In genomic region chr3:114959311-114959967, GRCm38 (mm10) we compare ENCODE assay signal across 36 mouse cellular contexts. TPM values are rescaled to one million over a fixed set of nuclear protein-coding genes. Genes with fewer than 3 reads are reported as not detected.
A peak's percentile ranks its signal among the peaks of the same experiment; 100 is the strongest.
DNase-seq lines count a peak whose midpoint lies in the region; ATAC-seq and TF ChIP-seq lines count a peak whose summit lies in the region.
"Had no signal": no experiment of that assay in that cellular context is flagged by ENCODE, and none has a peak within 500 bp of the region (broad histone marks: within the 10 kb centered on the region; RNA-seq: fewer than 3 reads in every experiment).

No protein-coding gene starts in this region.

- H3K27me3 ChIP-seq in forebrain, embryonic 11.5 days (ENCODE audit: control insufficient read depth, insufficient read depth, low read length): no peaks in the 10 kb centered on the region
- no peaks in the 10 kb centered on the region for H3K27me3 ChIP-seq in forebrain, embryonic 14.5 days (replicated peaks; ENCODE audit: control insufficient read depth, insufficient read depth, low read length)
- no peaks in the 10 kb centered on the region for H3K27me3 ChIP-seq in hindbrain, embryonic 13.5 days
- no peaks in the 10 kb centered on the region for H3K27me3 ChIP-seq in hindbrain, postnatal 0 days (ENCODE audit: insufficient read depth, low read length)
- no peaks in the 10 kb centered on the region for H3K27me3 ChIP-seq in midbrain, embryonic 12.5 days
- H3K27me3 ChIP-seq in midbrain, embryonic 16.5 days (ENCODE audit: control insufficient read depth, insufficient read depth, low read depth, low read length): no peaks in the 10 kb centered on the region
- H3K27me3 ChIP-seq: embryonic facial prominence, embryonic 15.5 days; heart, embryonic 13.5 days; limb, embryonic 13.5 days; liver, embryonic 12.5 days; Patski had no signal

- ATAC-seq in forebrain, embryonic 11.5 days (replicated peaks; ENCODE audit: low FRiP score): peak; percentile 58
- no peak for ATAC-seq in forebrain, embryonic 14.5 days
- peak; percentile 68 for ATAC-seq in hindbrain, embryonic 13.5 days (ENCODE audit: low FRiP score)
- no peak for ATAC-seq in hindbrain, postnatal 0 days
- 0 out of 2 replicates have a peak, but pooled peaks have one; percentile 44 for ATAC-seq in midbrain, embryonic 12.5 days (ENCODE audit: low FRiP score, low read depth)
- peak; percentile 48; the same call in 1 of the 2 replicates for ATAC-seq in midbrain, embryonic 16.5 days
- ATAC-seq: intestine, embryonic 16.5 days; liver, embryonic 12.5 days; liver, postnatal 0 days; Patski had no signal

- H3K9ac ChIP-seq in forebrain, embryonic 11.5 days (ENCODE audit: low read length): no peak overlapping the region
- H3K9ac ChIP-seq in forebrain, embryonic 14.5 days (ENCODE audit: low read length): no peak overlapping the region
- H3K9ac ChIP-seq in hindbrain, embryonic 13.5 days: no peak overlapping the region
- H3K9ac ChIP-seq in hindbrain, postnatal 0 days (replicated peaks; ENCODE audit: low read length): no peak overlapping the region
- no peak overlapping the region for H3K9ac ChIP-seq in midbrain, embryonic 12.5 days (replicated peaks)
- H3K9ac ChIP-seq in midbrain, embryonic 16.5 days (ENCODE audit: low read depth, low read length): no peak overlapping the region
- H3K9ac ChIP-seq: embryonic facial prominence, embryonic 15.5 days; heart, embryonic 13.5 days; limb, embryonic 13.5 days; liver, embryonic 12.5 days; liver, postnatal 0 days had no signal

- H3K36me3 ChIP-seq in forebrain, embryonic 11.5 days (ENCODE audit: control insufficient read depth, insufficient read depth, low read length): no peaks in the 10 kb centered on the region
- H3K36me3 ChIP-seq in forebrain, embryonic 14.5 days (ENCODE audit: control insufficient read depth, insufficient read depth, low read length): no peaks in the 10 kb centered on the region
- H3K36me3 ChIP-seq in hindbrain, embryonic 13.5 days: no peaks in the 10 kb centered on the region
- no peaks in the 10 kb centered on the region for H3K36me3 ChIP-seq in hindbrain, postnatal 0 days (ENCODE audit: insufficient read depth, low read length)
- H3K36me3 ChIP-seq in midbrain, embryonic 12.5 days: no peaks in the 10 kb centered on the region
- H3K36me3 ChIP-seq in midbrain, embryonic 16.5 days (ENCODE audit: control insufficient read depth, insufficient read depth, low read length): no peaks in the 10 kb centered on the region
- H3K36me3 ChIP-seq: embryonic facial prominence, embryonic 10.5 days; embryonic facial prominence, embryonic 15.5 days; heart, embryonic 13.5 days; limb, embryonic 13.5 days; liver, embryonic 12.5 days had no signal

- no peak for DNase-seq in forebrain, embryonic 11.5 days (ENCODE audit: low spot score)
- DNase-seq in forebrain, embryonic 14.5 days (ENCODE audit: low spot score): no peak
- DNase-seq in hindbrain, postnatal 0 days (ENCODE audit: low spot score): no peak
- DNase-seq in liver: no peak
- no peak for DNase-seq in left cerebral cortex, adult 18-20 months (ENCODE audit: low spot score in 2 of 2)
- DNase-seq: adrenal gland, postnatal 10 days; cerebellum, adult 11 months; cerebellum, adult 9-10 months; cerebellum, postnatal 36 days; gastrocnemius, postnatal 10 days; heart, postnatal 10 days; kidney, postnatal 14 days; liver, postnatal 0 days; lung, postnatal 36 days; right cerebral cortex, postnatal 4 days; thymus, adult 2 months; thymus, postnatal 4 days had no signal

- H3K4me3 ChIP-seq in forebrain, embryonic 11.5 days (ENCODE audit: low read depth, low read length): no peak overlapping the region
- H3K4me3 ChIP-seq in forebrain, embryonic 14.5 days (ENCODE audit: low read depth, low read length): no peak overlapping the region
- no peak overlapping the region for H3K4me3 ChIP-seq in hindbrain, embryonic 13.5 days
- H3K4me3 ChIP-seq in hindbrain, postnatal 0 days (ENCODE audit: low read length): no peak overlapping the region
- no peak overlapping the region for H3K4me3 ChIP-seq in midbrain, embryonic 12.5 days
- H3K4me3 ChIP-seq in midbrain, embryonic 16.5 days (ENCODE audit: low read depth, low read length): no peak overlapping the region
- H3K4me3 ChIP-seq: embryonic facial prominence, embryonic 10.5 days; embryonic facial prominence, embryonic 15.5 days; heart, embryonic 13.5 days; left cerebral cortex, adult 2 months; limb, embryonic 13.5 days; liver, embryonic 12.5 days had no signal

- no peak overlapping the region for H3K4me2 ChIP-seq in forebrain, embryonic 11.5 days (ENCODE audit: low read depth, low read length, severe bottlenecking)
- H3K4me2 ChIP-seq in forebrain, embryonic 14.5 days (ENCODE audit: low read length): no peak overlapping the region
- H3K4me2 ChIP-seq in hindbrain, embryonic 13.5 days: no peak overlapping the region
- no peak overlapping the region for H3K4me2 ChIP-seq in hindbrain, postnatal 0 days (ENCODE audit: low read depth, low read length)
- H3K4me2 ChIP-seq in midbrain, embryonic 12.5 days (replicated peaks): no peak overlapping the region
- no peak overlapping the region for H3K4me2 ChIP-seq in midbrain, embryonic 16.5 days (ENCODE audit: low read length)
- H3K4me2 ChIP-seq: embryonic facial prominence, embryonic 15.5 days; heart, embryonic 13.5 days; limb, embryonic 13.5 days; liver, embryonic 12.5 days had no signal

- H3K4me1 ChIP-seq in forebrain, embryonic 11.5 days (replicated peaks; ENCODE audit: control insufficient read depth, insufficient read depth, low read length): no peaks in the 10 kb centered on the region
- no peaks in the 10 kb centered on the region; the same call in 1 of the 2 replicates for H3K4me1 ChIP-seq in forebrain, embryonic 14.5 days (ENCODE audit: control insufficient read depth, insufficient read depth, low read length)
- 0 out of 2 replicates have a peak, but pooled peaks cover 2% of the 10 kb centered on the region for H3K4me1 ChIP-seq in hindbrain, embryonic 13.5 days (replicated peaks)
- H3K4me1 ChIP-seq in hindbrain, postnatal 0 days (ENCODE audit: insufficient read depth, low read length): no peaks in the 10 kb centered on the region
- no peaks in the 10 kb centered on the region for H3K4me1 ChIP-seq in midbrain, embryonic 12.5 days
- peaks cover 3% of the 10 kb centered on the region; the same call in 1 of the 2 replicates for H3K4me1 ChIP-seq in midbrain, embryonic 16.5 days (ENCODE audit: control insufficient read depth, insufficient read depth, low read length)
- H3K4me1 ChIP-seq: embryonic facial prominence, embryonic 15.5 days; heart, embryonic 13.5 days; limb, embryonic 13.5 days; liver, embryonic 12.5 days had no signal

- no peaks in the 10 kb centered on the region for H3K9me3 ChIP-seq in forebrain, embryonic 11.5 days (ENCODE audit: control insufficient read depth, low read length)
- H3K9me3 ChIP-seq in forebrain, embryonic 14.5 days (replicated peaks; ENCODE audit: control insufficient read depth, low read length): no peaks in the 10 kb centered on the region
- H3K9me3 ChIP-seq in hindbrain, embryonic 13.5 days: no peaks in the 10 kb centered on the region
- H3K9me3 ChIP-seq in hindbrain, postnatal 0 days (ENCODE audit: low read length): no peaks in the 10 kb centered on the region
- H3K9me3 ChIP-seq in midbrain, embryonic 12.5 days: no peaks in the 10 kb centered on the region
- H3K9me3 ChIP-seq in midbrain, embryonic 16.5 days (replicated peaks; ENCODE audit: control insufficient read depth, low read length, poor library complexity, severe bottlenecking): no peaks in the 10 kb centered on the region
- H3K9me3 ChIP-seq: embryonic facial prominence, embryonic 10.5 days; embryonic facial prominence, embryonic 15.5 days; heart, embryonic 13.5 days; limb, embryonic 13.5 days; liver, embryonic 12.5 days had no signal

- no peak for TF ChIP-seq CTCF in hindbrain, postnatal 0 days (IDR thresholded peaks at IDR 0.05; ENCODE audit: low read depth)

- H3K27ac ChIP-seq in forebrain, embryonic 11.5 days (ENCODE audit: low read depth, low read length): no peak overlapping the region
- no peak overlapping the region for H3K27ac ChIP-seq in forebrain, embryonic 14.5 days (ENCODE audit: low read depth, low read length)
- H3K27ac ChIP-seq in hindbrain, embryonic 13.5 days: no peak overlapping the region
- H3K27ac ChIP-seq in hindbrain, postnatal 0 days: no peak overlapping the region
- no peak overlapping the region for H3K27ac ChIP-seq in midbrain, embryonic 12.5 days (replicated peaks)
- H3K27ac ChIP-seq in midbrain, embryonic 16.5 days (ENCODE audit: low read length): no peak overlapping the region
- H3K27ac ChIP-seq: embryonic facial prominence, embryonic 10.5 days; embryonic facial prominence, embryonic 15.5 days; heart, embryonic 13.5 days; left cerebral cortex, adult 2 months; limb, embryonic 13.5 days; liver, embryonic 12.5 days had no signal

- WGBS in forebrain, embryonic 11.5 days: 38% methylated on average over 7 of the region's 7 CpGs
- 27% methylated on average over 7 of the region's 7 CpGs for WGBS in forebrain, embryonic 14.5 days
- 39% methylated on average over 7 of the region's 7 CpGs for WGBS in hindbrain, embryonic 13.5 days
- 42% methylated on average over 7 of the region's 7 CpGs for WGBS in hindbrain, postnatal 0 days
- WGBS in midbrain, embryonic 12.5 days: 49% methylated on average over 7 of the region's 7 CpGs
- WGBS in midbrain, embryonic 16.5 days: 32% methylated on average over 7 of the region's 7 CpGs

RNA-seq across cellular contexts. Expression of gene Olfm3, which starts 55.6 kb away (rescaled TPM):
- 0.84 and 1.0 TPM in 2 replicates for polyA plus RNA-seq in forebrain, embryonic 11.5 days (2014; fragmentation: Nextera tagmentation; extraction: Ambion mirVana)
- 4.4 and 5.7 TPM in 2 replicates for polyA plus RNA-seq in forebrain, embryonic 14.5 days (2014; fragmentation: Nextera tagmentation; extraction: Ambion mirVana)
- polyA plus RNA-seq in hindbrain, embryonic 13.5 days (2015; fragmentation: Nextera tagmentation; extraction: Ambion mirVana): 9.7 and 10.3 TPM in 2 replicates
- 26.1 and 30.4 TPM in 2 replicates for total RNA-seq in hindbrain, postnatal 0 days (2014; rRNA removed)
- polyA plus RNA-seq in hindbrain, postnatal 0 days (2015; fragmentation: Nextera tagmentation; extraction: Ambion mirVana): 16.6 and 19.2 TPM in 2 replicates
- 2.1 and 2.9 TPM in 2 replicates for polyA plus RNA-seq in midbrain, embryonic 12.5 days (2016; fragmentation: Nextera tagmentation; extraction: Ambion mirVana)
- 17.6 and 22.6 TPM in 2 replicates for polyA plus RNA-seq in midbrain, embryonic 16.5 days (2015; fragmentation: Nextera tagmentation; extraction: Ambion mirVana)
- total RNA-seq in left cerebral cortex, adult 18-20 months (2021): 10 to 100 TPM; 36.8 to 40.1 TPM
- total RNA-seq: heart, adult 8-10 months; heart, postnatal 10 days; megakaryocyte, adult 5-6 weeks; MEL; monocyte, adult 5-6 weeks; neutrophil, adult 5-6 weeks had no signal
- polyA plus RNA-seq: gonadal fat pad, adult 2 months; heart, embryonic 13.5 days; kidney, embryonic 14.5 days; liver, embryonic 12.5 days; liver, postnatal 0 days; Patski; spleen, adult 2 months had no signal

Comparison
In these comparisons a context has a peak if more than half of its experiments do, and no peak if none do; other contexts are left out.
1. ATAC-seq: peak in forebrain, embryonic 11.5 days (single experiment), hindbrain, embryonic 13.5 days (single experiment), midbrain, embryonic 12.5 days (single experiment) and midbrain, embryonic 16.5 days (single experiment); none in forebrain, embryonic 14.5 days (single experiment) and hindbrain, postnatal 0 days (single experiment).